Mouse (Mus musculus) stomach, embryonic 15.5 days (tissue): Measurements from ENCODE around the gene Itgad. TPM values are rescaled to one million over a fixed set of nuclear protein-coding genes. Genes with fewer than 3 reads are reported as not detected.

ENCODE experiments used
- ATAC-seq: fragments of 200-750 bp; cut with Nextera tagmentation; 2 replicates; pipeline ENCODE4 v1.8.0; 2017; ENCODE audit warnings: low read depth, moderate number of reproducible peaks, moderate TSS enrichment; ENCODE audit not compliant: insufficient read depth, low FRiP score
- H3K27ac ChIP-seq: fragments of 300-500 bp; sonication (generic); 2 replicates; pipeline ENCODE4 v1.5.1; 2015; ENCODE audit warnings: mild to moderate bottlenecking, inconsistent platforms
- H3K27me3 ChIP-seq: fragments of 300-500 bp; sonication (generic); replicated peaks from 2 replicates; pipeline ENCODE4 v1.6.1; 2015; ENCODE audit warnings: inconsistent platforms
- H3K36me3 ChIP-seq: fragments of 300-500 bp; sonication (generic); 2 replicates; pipeline ENCODE4 v1.6.1; 2015; ENCODE audit warnings: inconsistent platforms
- H3K4me1 ChIP-seq: fragments of 300-500 bp; sonication (generic); 2 replicates; pipeline ENCODE4 v1.6.1; 2015; ENCODE audit warnings: inconsistent platforms
- H3K4me2 ChIP-seq: fragments of 300-500 bp; sonication (generic); 2 replicates; pipeline ENCODE4 v1.6.1; 2015; ENCODE audit warnings: mild to moderate bottlenecking, inconsistent platforms
- H3K4me3 ChIP-seq: fragments of 300-500 bp; sonication (generic); replicated peaks from 2 replicates; pipeline ENCODE4 v1.5.1; 2015; ENCODE audit warnings: inconsistent platforms
- H3K9ac ChIP-seq: fragments of 300-500 bp; sonication (generic); 2 replicates; pipeline ENCODE4 v1.6.1; 2015; ENCODE audit warnings: inconsistent platforms
- H3K9me3 ChIP-seq: fragments of 300-500 bp; sonication (generic); 2 replicates; pipeline ENCODE4 v1.6.1; 2016; ENCODE audit warnings: inconsistent platforms
- WGBS: fragments of 180-500 bp; shearing (Covaris S2); methylation state at CpG from one replicate; pipeline ENCODE4 v1.1.7; 2015; 5-methylcytosine and 5-hydroxymethylcytosine counted together
- polyA plus RNA-seq: library from polyadenylated mRNA; unstranded; fragments of >200 nt; fragmentation: Nextera tagmentation; extraction: Ambion mirVana; gene quantifications from 2 replicates; pipeline ENCODE4 v1.2.1, GENCODE M21; 2015

Gene Itgad
- polyA plus RNA-seq, result not detected in 2 replicates

- ATAC-seq, result no peak
- Histone ChIP-seq H3K9ac (no peak within 1 kb of the TSS), H3K4me2 (no peak within 1 kb of the TSS), H3K4me3 (no peak within 1 kb of the TSS), H3K36me3 (no peaks in the 10 kb centered on the region), H3K9me3 (no peaks in the 10 kb centered on the region), H3K4me1 (no peaks in the 10 kb centered on the region), H3K27me3 (no peaks in the 10 kb centered on the region), H3K27ac (no peak within 1 kb of the TSS)
- 91% methylated on average over 21 of the region's 21 CpGs for WGBS
Observed at GRCm38 (mm10) chr7:128154076-128154475, at the start of gene Itgad. Gene Itgad, plus strand, starts transcription at chr7:128154376.

GRCm38 (mm10) chr7:128105246-128105645 is 48.9 kb upstream of the Itgad start:
- H3K4me1 ChIP-seq, result no peaks in the 10 kb centered on the region
- no peak overlapping the region for H3K9ac ChIP-seq
- no peak overlapping the region for H3K4me3 ChIP-seq
- H3K36me3 ChIP-seq, result no peaks in the 10 kb centered on the region
- H3K27me3 ChIP-seq, result no peaks in the 10 kb centered on the region
- no peaks in the 10 kb centered on the region for H3K9me3 ChIP-seq
- no peak for ATAC-seq
- no peak overlapping the region for H3K4me2 ChIP-seq
- 68% methylated on average over 4 of the region's 4 CpGs for WGBS
- H3K27ac ChIP-seq, result no peak overlapping the region

- Histone ChIP-seq H3K27ac (no peak overlapping the region), H3K4me1 (no peaks in the 10 kb centered on the region), H3K27me3 (no peaks in the 10 kb centered on the region), H3K36me3 (no peaks in the 10 kb centered on the region), H3K9me3 (no peaks in the 10 kb centered on the region), H3K4me2 (no peak overlapping the region), H3K4me3 (no peak overlapping the region), H3K9ac (no peak overlapping the region)
- WGBS, result 81% methylated on average over 7 of the region's 7 CpGs
- no peak for ATAC-seq
Observed at GRCm38 (mm10) chr7:128107462-128107861, 46.7 kb upstream of the Itgad start.

GRCm38 (mm10) chr7:128110314-128110713 is 43.9 kb upstream of the Itgad start:
- no peak for ATAC-seq
- Histone ChIP-seq H3K4me2 (no peak overlapping the region), H3K4me1 (no peaks in the 10 kb centered on the region), H3K4me3 (no peak overlapping the region), H3K27ac (no peak overlapping the region), H3K9me3 (no peaks in the 10 kb centered on the region), H3K36me3 (no peaks in the 10 kb centered on the region), H3K27me3 (no peaks in the 10 kb centered on the region), H3K9ac (no peak overlapping the region)
- WGBS, result 43% methylated on average over 2 of the region's 2 CpGs

DNA sequence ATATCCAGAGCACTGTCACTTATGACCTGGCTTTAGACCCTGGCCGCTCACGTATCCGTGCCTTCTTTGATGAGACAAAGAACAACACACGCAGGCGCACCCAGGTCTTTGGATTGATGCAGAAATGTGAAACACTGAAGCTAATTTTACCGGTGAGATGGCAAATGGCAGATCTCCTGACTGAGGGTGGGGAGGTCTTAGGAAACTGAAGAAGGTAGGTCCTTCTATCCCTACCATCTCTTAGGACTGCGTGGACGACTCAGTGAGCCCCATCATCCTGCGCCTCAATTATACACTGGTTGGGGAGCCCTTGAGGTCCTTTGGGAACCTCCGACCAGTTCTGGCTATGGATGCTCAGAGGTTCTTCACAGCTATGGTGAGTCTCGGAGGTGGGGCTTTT is 42.0 kb upstream of the Itgad start:
- Histone ChIP-seq H3K27me3 (no peaks in the 10 kb centered on the region), H3K27ac (no peak overlapping the region), H3K36me3 (no peaks in the 10 kb centered on the region), H3K9me3 (no peaks in the 10 kb centered on the region), H3K4me1 (no peaks in the 10 kb centered on the region), H3K9ac (no peak overlapping the region), H3K4me3 (no peak overlapping the region), H3K4me2 (no peak overlapping the region)
- ATAC-seq, result no peak
- 85% methylated on average over 11 of the region's 11 CpGs for WGBS

GRCm38 (mm10) chr7:128114371-128115105 is 39.6 kb upstream of the Itgad start:
- Histone ChIP-seq H3K4me3 (no peak overlapping the region), H3K9me3 (no peaks in the 10 kb centered on the region), H3K36me3 (no peaks in the 10 kb centered on the region), H3K27ac (no peak overlapping the region), H3K4me1 (no peaks in the 10 kb centered on the region), H3K9ac (no peak overlapping the region), H3K27me3 (no peaks in the 10 kb centered on the region), H3K4me2 (no peak overlapping the region)
- no peak for ATAC-seq
- 90% methylated on average over 11 of the region's 11 CpGs for WGBS

DNA sequence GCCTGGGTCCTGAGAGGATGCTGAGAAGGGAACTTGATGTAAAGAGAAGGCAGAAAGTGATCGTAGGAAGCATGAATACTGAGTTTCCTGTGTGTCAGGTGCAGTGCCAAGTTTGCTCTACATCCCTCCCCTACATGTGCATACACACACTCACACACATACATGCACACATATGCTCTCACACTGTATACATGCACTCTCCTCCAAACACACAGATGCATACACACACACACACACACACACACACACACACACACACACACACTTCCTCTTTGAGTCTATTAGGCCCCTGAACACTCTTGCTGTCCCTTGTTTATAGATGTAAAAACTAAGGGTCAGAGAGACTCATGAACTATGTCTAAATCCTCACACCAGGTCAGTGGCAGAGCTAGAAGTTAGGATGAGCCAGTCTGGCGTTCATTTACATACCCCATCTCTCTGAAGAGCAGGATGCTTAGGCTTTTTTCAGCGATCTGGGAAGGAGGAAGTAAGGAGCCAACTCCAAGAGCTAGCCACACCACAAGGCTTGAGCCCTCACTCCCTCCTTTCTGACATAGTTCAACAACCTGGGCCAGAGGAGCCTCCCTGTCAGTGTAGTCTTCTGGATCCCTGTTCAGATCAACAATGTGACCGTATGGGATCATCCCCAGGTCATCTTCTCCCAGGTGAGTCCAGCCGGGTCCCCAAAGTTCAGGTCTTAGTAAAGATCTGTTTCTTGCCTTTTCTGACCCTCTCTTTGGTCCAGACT is 38.8 kb upstream of the Itgad start:
- Histone ChIP-seq H3K27ac (no peak overlapping the region), H3K4me1 (no peaks in the 10 kb centered on the region), H3K9me3 (no peaks in the 10 kb centered on the region), H3K4me2 (no peak overlapping the region), H3K4me3 (no peak overlapping the region), H3K36me3 (no peaks in the 10 kb centered on the region), H3K27me3 (no peaks in the 10 kb centered on the region), H3K9ac (no peak overlapping the region)
- ATAC-seq, result no peak
- WGBS, result 70% methylated on average over 5 of the region's 5 CpGs

GRCm38 (mm10) chr7:128116396-128116795 is 37.8 kb upstream of the Itgad start:
- no peak for ATAC-seq
- Histone ChIP-seq H3K4me1 (no peaks in the 10 kb centered on the region), H3K9ac (no peak overlapping the region), H3K36me3 (no peaks in the 10 kb centered on the region), H3K4me2 (no peak overlapping the region), H3K4me3 (no peak overlapping the region), H3K27ac (no peak overlapping the region), H3K27me3 (no peaks in the 10 kb centered on the region), H3K9me3 (no peaks in the 10 kb centered on the region)
- 91% methylated on average over 5 of the region's 5 CpGs for WGBS

DNA sequence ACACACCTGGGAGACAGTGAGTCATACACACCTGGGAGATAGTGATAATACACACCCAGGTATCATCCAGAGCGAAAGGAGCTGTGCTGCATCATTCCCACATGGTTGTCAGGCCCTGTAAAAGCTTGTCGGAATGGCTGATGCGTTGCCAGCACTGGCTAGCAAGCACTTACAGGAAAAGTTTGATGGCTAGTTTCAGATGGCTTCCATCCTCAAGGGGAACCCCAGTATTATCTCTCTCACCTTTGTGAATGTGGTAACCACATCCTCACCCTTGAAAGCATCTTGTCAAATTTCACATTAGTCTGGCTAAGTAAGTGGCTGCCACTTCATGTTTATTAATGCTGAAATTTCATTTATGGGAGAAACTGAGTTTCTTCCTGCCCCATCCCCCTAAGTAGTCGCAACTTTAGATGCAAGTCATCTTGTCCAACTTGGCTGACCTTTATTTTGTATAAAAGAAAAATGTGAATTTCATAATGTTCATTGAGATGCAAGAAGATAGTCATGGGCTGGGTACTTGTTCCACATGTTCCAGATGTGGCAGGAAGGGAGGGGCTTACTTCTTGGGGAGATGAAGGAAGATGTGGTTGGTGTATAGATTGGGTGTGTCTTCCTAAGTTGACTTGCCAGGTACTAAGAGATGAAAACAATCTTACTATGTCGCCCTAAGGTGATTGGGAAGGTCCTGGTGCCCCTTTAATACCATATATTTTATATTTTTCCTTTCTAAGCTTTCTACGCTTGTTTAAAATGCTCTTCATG is 34.3 kb upstream of the Itgad start:
- Histone ChIP-seq H3K4me3 (no peak overlapping the region), H3K27ac (no peak overlapping the region), H3K4me1 (no peaks in the 10 kb centered on the region), H3K9me3 (no peaks in the 10 kb centered on the region), H3K27me3 (no peaks in the 10 kb centered on the region), H3K9ac (no peak overlapping the region), H3K36me3 (no peaks in the 10 kb centered on the region), H3K4me2 (no peak overlapping the region)
- 80% methylated on average over 6 of the region's 6 CpGs for WGBS
- ATAC-seq, result no peak

GRCm38 (mm10) chr7:128128741-128129720 is 25.1 kb upstream of the Itgad start, which contains the start of gene Itgax:
Gene Itgax, plus strand, starts transcription at chr7:128129547.
- ATAC-seq, result no peak
- H3K27me3 ChIP-seq, result no peaks in the 10 kb centered on the region
- WGBS, result 64% methylated on average over 8 of the region's 8 CpGs
- no peaks in the 10 kb centered on the region for H3K36me3 ChIP-seq
- H3K27ac ChIP-seq, result no peak within 1 kb of the TSS
- H3K9me3 ChIP-seq, result no peaks in the 10 kb centered on the region
- H3K4me3 ChIP-seq, result no peak within 1 kb of the TSS
- H3K4me2 ChIP-seq, result no peak within 1 kb of the TSS
- no peaks in the 10 kb centered on the region for H3K4me1 ChIP-seq
- H3K9ac ChIP-seq, result no peak within 1 kb of the TSS

DNA sequence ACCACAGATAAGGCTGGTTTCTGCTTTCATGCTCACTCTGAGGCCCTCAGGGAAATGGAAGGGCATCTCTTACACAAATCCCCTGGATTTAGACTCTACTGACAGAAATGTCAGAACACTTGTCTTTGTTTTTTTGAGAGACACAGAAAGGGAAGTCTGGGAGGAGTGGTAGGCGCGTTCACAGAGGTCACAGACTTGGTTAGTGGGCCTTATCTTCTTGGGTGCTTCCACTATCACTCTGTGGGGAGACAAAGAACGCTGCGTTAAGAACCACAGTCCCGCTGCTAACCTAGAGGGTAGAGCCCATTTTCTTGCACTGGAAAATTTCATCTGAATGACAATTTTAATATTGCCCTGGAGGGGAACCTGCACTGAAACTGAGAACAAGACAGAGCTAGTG is 22.0 kb upstream of the Itgad start:
- ATAC-seq, result no peak
- H3K4me3 ChIP-seq, result no peak overlapping the region
- 79% methylated on average over 5 of the region's 5 CpGs for WGBS
- no peak overlapping the region for H3K27ac ChIP-seq
- no peaks in the 10 kb centered on the region for H3K9me3 ChIP-seq
- H3K9ac ChIP-seq, result no peak overlapping the region
- H3K4me2 ChIP-seq, result no peak overlapping the region
- no peaks in the 10 kb centered on the region for H3K36me3 ChIP-seq
- H3K27me3 ChIP-seq, result no peaks in the 10 kb centered on the region
- H3K4me1 ChIP-seq, result no peaks in the 10 kb centered on the region
